Mouse (Mus musculus): ENCODE data around the gene Rcc1l.

GRCm38 (mm10) chr5:134137933-134138332, 38.6 kb downstream of the Rcc1l start:
- TF ChIP-seq CTCF (IDR thresholded peaks at IDR 0.05; ENCODE audit: low read depth) (no peak), EP300 (IDR thresholded peaks at IDR 0.05; ENCODE audit: low read depth) (no peak)
